Mouse (Mus musculus) ES-Bruce4 (cell line): Measurements from ENCODE around the gene Ccnb1. TPM values are rescaled to one million over a fixed set of nuclear protein-coding genes. Genes with fewer than 3 reads are reported as not detected.
"Not testable (repeated sequence)": the region's sequence is repeated elsewhere in the genome, so short reads cannot be mapped to it uniquely, and the experiment has no call there.

ENCODE experiments used
- H3K27ac ChIP-seq: 2 replicates; pipeline ENCODE4 v1.5.1; 2012; ENCODE audit warnings: low read length, inconsistent platforms; ENCODE audit not compliant: insufficient read depth
- H3K27me3 ChIP-seq: 2 replicates; pipeline ENCODE4 v1.6.1; 2012; ENCODE audit warnings: mild to moderate bottlenecking, low read length, inconsistent platforms; ENCODE audit not compliant: control insufficient read depth, poor library complexity, insufficient read depth, severe bottlenecking
- H3K36me3 ChIP-seq: 2 replicates; pipeline ENCODE4 v1.6.1; 2012; ENCODE audit warnings: inconsistent platforms, mild to moderate bottlenecking, low read length, moderate library complexity; ENCODE audit not compliant: control insufficient read depth, poor library complexity, insufficient read depth, severe bottlenecking
- H3K4me1 ChIP-seq: one replicate; pipeline ENCODE4 v1.8.1; 2011; ENCODE audit warnings: low read length; ENCODE audit not compliant: control insufficient read depth, insufficient read depth
- H3K4me3 ChIP-seq: 2 replicates; pipeline ENCODE4 v1.5.1; 2011; ENCODE audit warnings: low read depth, mild to moderate bottlenecking, low read length
- H3K9ac ChIP-seq: 2 replicates; pipeline ENCODE4 v1.6.1; 2012; ENCODE audit warnings: low read depth, mild to moderate bottlenecking, inconsistent platforms; ENCODE audit not compliant: poor library complexity, severe bottlenecking
- H3K9me3 ChIP-seq: replicated peaks from 2 replicates; pipeline ENCODE4 v1.6.1; 2012; ENCODE audit warnings: mild to moderate bottlenecking, low read length, inconsistent platforms; ENCODE audit not compliant: control insufficient read depth, poor library complexity, insufficient read depth, severe bottlenecking
- CTCF ChIP-seq: IDR thresholded peaks from one replicate; pipeline ENCODE4 v1.8.1; 2011; ENCODE audit warnings: low read depth, low read length
- EP300 ChIP-seq: IDR thresholded peaks from 2 replicates; pipeline ENCODE4 v1.6.1; 2011; ENCODE audit warnings: low read depth, low read length; ENCODE audit not compliant: insufficient read depth
- POLR2A ChIP-seq: IDR thresholded peaks from one replicate; pipeline ENCODE4 v1.8.1; 2011; ENCODE audit warnings: low read length; ENCODE audit not compliant: insufficient read depth
- polyA plus RNA-seq: library from polyadenylated mRNA; stranded (reverse); fragments of >200 nt; gene quantifications from 2 replicates; pipeline ENCODE4 v1.2.4, GENCODE M21; 2011; ENCODE audit warnings: low read depth; ENCODE audit not compliant: missing spikeins, insufficient read depth, insufficient read length

Ccnb1 gene
- polyA plus RNA-seq, 1 experiment: 669 TPM

- Histone ChIP-seq H3K9ac (peak within 1 kb of the TSS; percentile 77), H3K4me3 (peak within 1 kb of the TSS; percentile 76), H3K4me1 (peaks cover 2% of the 10 kb centered on the region), H3K27ac (peak within 1 kb of the TSS; percentile 69), H3K36me3 (no peaks in the 10 kb centered on the region), H3K27me3 (no peaks in the 10 kb centered on the region), H3K9me3 (no peaks in the 10 kb centered on the region)
- TF ChIP-seq POLR2A (peak; percentile 45), EP300 (no peak)
Measured at GRCm38 (mm10) chr13:100744036-100744744, 42.2 kb downstream of the Ccnb1 start, which contains the start of gene Mrps36. TSS of gene Mrps36 (minus strand) at chr13:100744659.

- H3K36me3 ChIP-seq: no peaks in the 10 kb centered on the region
- no peaks in the 10 kb centered on the region for H3K9me3 ChIP-seq
- H3K9ac ChIP-seq: peak overlapping the region; percentile 77
- H3K4me3 ChIP-seq: peak overlapping the region; percentile 76
- no peak overlapping the region for H3K27ac ChIP-seq
- TF ChIP-seq POLR2A (no peak), CTCF (no peak), EP300 (no peak)
- no peaks in the 10 kb centered on the region for H3K27me3 ChIP-seq
- peaks cover 2% of the 10 kb centered on the region for H3K4me1 ChIP-seq
Measured at GRCm38 (mm10) chr13:100743346-100744035, 42.9 kb downstream of the Ccnb1 start.

DNA sequence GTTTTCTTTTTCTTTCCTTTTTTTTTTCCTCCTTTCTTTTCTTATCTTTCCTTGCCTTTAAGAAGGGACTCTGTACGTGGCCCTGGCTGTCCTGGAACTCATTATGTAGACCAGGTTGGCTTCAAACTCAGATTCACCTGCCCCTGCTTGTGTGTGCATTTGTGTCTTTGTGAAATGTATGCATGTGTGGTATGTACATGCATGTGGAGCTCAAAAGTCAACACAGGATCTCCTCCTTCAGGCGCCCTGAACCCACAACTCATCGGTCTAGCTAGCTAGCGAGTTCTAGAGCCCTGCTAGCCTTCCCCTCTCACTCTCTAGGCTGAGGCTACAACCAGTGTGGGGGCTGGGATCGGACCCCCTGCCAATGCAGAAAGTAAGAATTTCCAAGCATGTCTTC, 43.5 kb downstream of the Ccnb1 start:
- TF ChIP-seq EP300: no peak
- TF ChIP-seq POLR2A: no peak
- no peak for TF ChIP-seq CTCF
- Histone ChIP-seq H3K36me3 (peaks cover 3% of the 10 kb centered on the region; the same call in 1 of the 2 replicates), H3K4me3 (no peak overlapping the region), H3K9ac (no peak overlapping the region), H3K27ac (no peak overlapping the region), H3K4me1 (peaks cover 2% of the 10 kb centered on the region), H3K27me3 (no peaks in the 10 kb centered on the region), H3K9me3 (no peaks in the 10 kb centered on the region)

- Histone ChIP-seq H3K9me3 (no peaks in the 10 kb centered on the region), H3K36me3 (peaks cover 14% of the 10 kb centered on the region), H3K4me3 (no peak overlapping the region), H3K27ac (no peak overlapping the region), H3K27me3 (no peaks in the 10 kb centered on the region), H3K4me1 (peaks cover 3% of the 10 kb centered on the region), H3K9ac (no peak overlapping the region)
- TF ChIP-seq EP300 (no peak), POLR2A (no peak), CTCF (no peak)
Measured at GRCm38 (mm10) chr13:100732756-100733155, 53.6 kb downstream of the Ccnb1 start.

DNA sequence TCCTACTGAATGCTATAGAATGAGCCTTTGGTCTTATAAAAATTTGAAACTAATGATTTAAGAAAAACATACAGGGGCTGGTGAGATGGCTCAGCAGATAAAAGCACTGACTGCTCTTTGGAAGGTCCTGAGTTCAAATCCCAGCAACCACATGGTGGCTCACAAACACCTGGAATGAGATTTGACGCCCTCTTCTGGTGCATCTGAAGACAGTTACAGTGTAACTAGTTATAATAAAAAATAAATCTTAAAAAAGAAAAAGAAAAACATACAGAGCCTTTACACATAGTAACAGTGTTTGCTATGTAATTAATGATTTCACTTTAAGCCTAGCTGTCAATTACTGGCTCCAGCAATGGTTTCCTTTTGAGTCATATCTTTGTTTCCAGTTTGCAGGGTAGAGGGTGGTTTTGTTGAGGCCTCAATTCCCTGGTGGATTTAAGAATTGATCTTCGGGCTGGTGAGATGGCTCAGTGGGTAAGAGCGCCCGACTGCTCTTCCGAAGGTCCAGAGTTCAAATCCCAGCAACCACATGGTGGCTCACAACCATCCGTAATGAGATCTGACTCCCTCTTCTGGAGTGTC, 54.8 kb downstream of the Ccnb1 start:
- H3K9me3 ChIP-seq, H3K9ac ChIP-seq, H3K27me3 ChIP-seq, H3K4me3 ChIP-seq, H3K4me1 ChIP-seq, H3K27ac ChIP-seq: not testable (repeated sequence)
- H3K36me3 ChIP-seq: peaks cover 18% of the 10 kb centered on the region

DNA sequence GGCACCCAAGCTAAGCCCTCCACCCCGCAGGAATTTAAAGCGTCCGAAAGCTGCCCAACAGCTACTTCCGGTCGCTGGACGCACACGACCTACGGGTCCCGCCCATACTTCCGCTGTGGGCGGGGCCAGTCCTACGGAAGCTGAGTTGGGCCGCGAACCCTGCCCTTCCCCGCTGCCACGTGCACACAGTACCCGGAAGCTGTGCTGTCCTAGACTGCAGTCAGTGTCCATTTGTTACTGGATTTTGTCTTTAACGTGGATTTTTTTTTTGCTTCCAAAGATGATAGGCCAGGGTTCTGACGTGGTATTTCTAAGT, 55.6 kb downstream of the Ccnb1 start, which contains the start of gene Cdk7:
Cdk7 (minus strand) TSS at position 79 of the 316 bp plus-strand sequence.
- Histone ChIP-seq H3K36me3 (peaks cover 18% of the 10 kb centered on the region), H3K4me1 (peaks cover 3% of the 10 kb centered on the region), H3K27ac (peak within 1 kb of the TSS; percentile 64), H3K9me3 (no peaks in the 10 kb centered on the region), H3K4me3 (peak within 1 kb of the TSS; percentile 100), H3K9ac (peak within 1 kb of the TSS; percentile 91), H3K27me3 (no peaks in the 10 kb centered on the region)
- TF ChIP-seq CTCF: no peak
- TF ChIP-seq EP300: peak; percentile 81; the same call in 1 of the 2 replicates
